Mouse (Mus musculus): ENCODE data around the gene Rasal2. TPM values are rescaled to one million over a fixed set of nuclear protein-coding genes. Genes with fewer than 3 reads are reported as not detected.

Gene Rasal2
- polyA plus RNA-seq (2012; rRNA removed) (0.51 and 0.58 TPM in 2 replicates), polyA plus RNA-seq (2014; fragmentation: Nextera tagmentation; extraction: Ambion mirVana) (1.1 and 1.5 TPM in 2 replicates)

GRCm38 (mm10) chr1:157412454-157413369 lies at the start of gene Rasal2:
Gene Rasal2 (minus strand): TSS chr1:157412595.
- H3K4me3 ChIP-seq (ENCODE audit: insufficient read depth in 1 of 2, low read depth in 2 of 2, low read length in 2 of 2) = peak within 1 kb of the TSS; percentile 77 to 78
- H3K9ac ChIP-seq (replicated peaks) = peak within 1 kb of the TSS; percentile 67
- H3K4me2 ChIP-seq (ENCODE audit: low read depth) = peak within 1 kb of the TSS; percentile 86
- H3K9me3 ChIP-seq (ENCODE audit: control insufficient read depth, low read length) = no peaks in the 10 kb centered on the region
- H3K27me3 ChIP-seq (ENCODE audit: control insufficient read depth, insufficient read depth, low read length) = no peaks in the 10 kb centered on the region
- no peak for TF ChIP-seq EP300 (IDR thresholded peaks at IDR 0.05; ENCODE audit: low read depth)
- no peak for TF ChIP-seq CTCF (IDR thresholded peaks at IDR 0.05; ENCODE audit: low read depth)
- WGBS (ENCODE audit: insufficient replicate concordance) = under 1% methylated on average over 62 of the region's 62 CpGs
- H3K36me3 ChIP-seq (replicated peaks; ENCODE audit: control insufficient read depth, insufficient read depth, low read depth) = no peaks in the 10 kb centered on the region
- DNase-seq (ENCODE audit: low read depth in 3 of 3, low spot score in 3 of 3) (peak; percentile 83 to 90 (median 89)), ATAC-seq (ENCODE audit: insufficient read depth) (peak; percentile 94)
- no peak within 1 kb of the TSS for H3K27ac ChIP-seq
- H3K4me1 ChIP-seq (replicated peaks; ENCODE audit: control insufficient read depth in 2 of 2, insufficient read depth in 2 of 2, low read length in 1 of 2) = peaks cover 0 to 4% of the 10 kb centered on the region in 2 experiments; a peak in 2 of 4 replicates

DNA sequence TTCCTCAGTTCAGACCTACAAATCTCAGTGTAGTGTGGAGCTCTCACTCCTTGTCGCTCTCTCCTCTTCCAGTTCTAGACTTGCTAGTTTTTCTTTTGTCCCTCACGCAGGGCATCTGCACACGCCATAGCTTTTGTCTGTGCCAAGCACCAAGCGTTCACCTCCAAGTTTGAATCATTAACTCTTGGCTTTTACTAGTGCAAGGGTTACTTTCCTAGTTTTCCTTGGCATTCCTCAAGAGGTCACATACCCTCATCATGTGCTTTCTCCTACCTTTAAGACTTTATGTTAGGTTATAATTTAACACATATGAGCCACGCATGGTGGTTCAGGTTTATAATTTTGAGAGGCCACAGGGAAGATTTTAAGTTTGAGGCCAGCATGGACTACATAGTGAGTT lies 48.9 kb upstream of the Rasal2 start:
- H3K4me3 ChIP-seq (ENCODE audit: insufficient read depth in 1 of 2, low read depth in 2 of 2, low read length in 2 of 2) = no peak overlapping the region
- DNase-seq (ENCODE audit: low read depth in 3 of 3, low spot score in 3 of 3) (no peak), ATAC-seq (ENCODE audit: insufficient read depth) (no peak)
- no peak overlapping the region for H3K9ac ChIP-seq (replicated peaks)
- no peak overlapping the region for H3K4me2 ChIP-seq (ENCODE audit: low read depth)
- TF ChIP-seq EP300 (IDR thresholded peaks at IDR 0.05; ENCODE audit: low read depth) = no peak
- TF ChIP-seq CTCF (IDR thresholded peaks at IDR 0.05; ENCODE audit: low read depth) = no peak
- 75% methylated on average over 5 of the region's 5 CpGs for WGBS (ENCODE audit: insufficient replicate concordance)
- no peaks in the 10 kb centered on the region for H3K36me3 ChIP-seq (replicated peaks; ENCODE audit: control insufficient read depth, insufficient read depth, low read depth)
- no peak overlapping the region for H3K27ac ChIP-seq
- peaks cover 3 to 6% of the 10 kb centered on the region in 2 experiments; a peak in 2 of 4 replicates for H3K4me1 ChIP-seq (replicated peaks; ENCODE audit: control insufficient read depth in 2 of 2, insufficient read depth in 2 of 2, low read length in 1 of 2)
- H3K27me3 ChIP-seq (ENCODE audit: control insufficient read depth, insufficient read depth, low read length) = no peaks in the 10 kb centered on the region
- no peaks in the 10 kb centered on the region for H3K9me3 ChIP-seq (ENCODE audit: control insufficient read depth, low read length)

GRCm38 (mm10) chr1:157459904-157460303 lies 47.5 kb upstream of the Rasal2 start:
- WGBS (ENCODE audit: insufficient replicate concordance) = 71% methylated on average over 5 of the region's 5 CpGs

DNA sequence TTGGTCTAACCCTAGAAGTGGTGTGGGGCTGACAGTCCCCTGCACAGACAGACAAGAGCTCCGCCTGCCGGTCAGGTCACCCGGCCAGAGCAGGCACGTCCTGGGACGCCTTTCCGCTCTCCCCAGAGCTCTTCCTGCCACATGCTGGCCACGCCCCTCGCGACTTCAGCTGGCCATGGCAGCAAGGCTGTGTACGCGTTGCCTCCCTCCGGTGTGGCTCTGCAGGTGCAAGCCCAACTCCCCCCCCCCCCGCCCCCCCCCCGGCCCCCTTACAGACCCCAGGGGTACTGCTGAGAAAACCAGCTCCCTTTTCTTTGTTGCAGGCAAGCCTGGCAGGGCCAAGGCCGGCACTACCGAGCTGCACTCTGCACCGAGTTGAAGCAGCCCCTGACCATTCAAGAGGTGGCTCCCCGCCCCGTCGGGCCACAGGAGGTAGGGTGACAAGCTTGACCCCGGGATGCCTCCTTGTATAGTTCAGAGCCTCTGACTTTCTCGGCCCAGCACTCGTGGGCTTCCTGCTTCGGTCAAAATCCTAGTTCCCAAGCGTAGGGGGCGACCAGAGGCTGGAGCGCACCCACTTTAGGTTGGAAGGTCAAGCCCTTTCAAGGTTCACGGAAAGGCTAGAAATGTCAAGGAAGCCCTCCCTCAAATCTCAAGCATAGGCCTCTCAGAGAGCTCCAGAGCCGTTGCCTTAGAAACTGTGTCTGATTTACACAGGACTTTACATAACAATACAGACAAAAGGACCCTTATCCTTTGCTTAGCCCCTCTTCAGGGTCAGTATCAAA lies 46.2 kb upstream of the Rasal2 start, which contains the start of gene Cryzl2:
Gene Cryzl2, plus strand, starts transcription at position 157 of the 788 bp plus-strand sequence.
- Histone ChIP-seq H3K36me3 (replicated peaks; ENCODE audit: control insufficient read depth, insufficient read depth, low read depth) (no peaks in the 10 kb centered on the region), H3K9me3 (ENCODE audit: control insufficient read depth, low read length) (no peaks in the 10 kb centered on the region), H3K4me2 (ENCODE audit: low read depth) (peak within 1 kb of the TSS; percentile 67), H3K4me3 (ENCODE audit: insufficient read depth in 1 of 2, low read depth in 2 of 2, low read length in 2 of 2) (peak within 1 kb of the TSS; percentile 38 to 46), H3K9ac (replicated peaks) (no peak within 1 kb of the TSS; the same call in 1 of the 2 replicates), H3K27ac (no peak within 1 kb of the TSS), H3K27me3 (ENCODE audit: control insufficient read depth, insufficient read depth, low read length) (no peaks in the 10 kb centered on the region), H3K4me1 (replicated peaks; ENCODE audit: control insufficient read depth in 2 of 2, insufficient read depth in 2 of 2, low read length in 1 of 2) (peaks cover 3 to 6% of the 10 kb centered on the region in 2 experiments; a peak in 2 of 4 replicates)
- WGBS (ENCODE audit: insufficient replicate concordance) = 11% methylated on average over 27 of the region's 29 CpGs
- DNase-seq (ENCODE audit: low read depth in 3 of 3, low spot score in 3 of 3) (peak; percentile 47 to 58 (median 58)), ATAC-seq (ENCODE audit: insufficient read depth) (peak; percentile 88)
- peak; percentile 87 for TF ChIP-seq CTCF (IDR thresholded peaks at IDR 0.05; ENCODE audit: low read depth)
- no peak for TF ChIP-seq EP300 (IDR thresholded peaks at IDR 0.05; ENCODE audit: low read depth)

More at GRCm38 (mm10) chr1:157459904-157460303, 47.5 kb upstream of the Rasal2 start:
- no peaks in the 10 kb centered on the region for H3K36me3 ChIP-seq (replicated peaks; ENCODE audit: control insufficient read depth, insufficient read depth, low read depth)
- no peaks in the 10 kb centered on the region for H3K9me3 ChIP-seq (ENCODE audit: control insufficient read depth, low read length)
- no peak overlapping the region for H3K4me3 ChIP-seq (ENCODE audit: insufficient read depth in 1 of 2, low read depth in 2 of 2, low read length in 2 of 2)
- H3K4me1 ChIP-seq (replicated peaks; ENCODE audit: control insufficient read depth in 2 of 2, insufficient read depth in 2 of 2, low read length in 1 of 2) = peaks cover 3 to 6% of the 10 kb centered on the region in 2 experiments; a peak in 2 of 4 replicates
- ATAC-seq (ENCODE audit: insufficient read depth) (no peak), DNase-seq (ENCODE audit: low read depth in 3 of 3, low spot score in 3 of 3) (no peak)
- H3K9ac ChIP-seq (replicated peaks) = no peak overlapping the region
- TF ChIP-seq CTCF (IDR thresholded peaks at IDR 0.05; ENCODE audit: low read depth) = no peak
- no peak for TF ChIP-seq EP300 (IDR thresholded peaks at IDR 0.05; ENCODE audit: low read depth)
- no peak overlapping the region for H3K4me2 ChIP-seq (ENCODE audit: low read depth)
- no peak overlapping the region for H3K27ac ChIP-seq
- H3K27me3 ChIP-seq (ENCODE audit: control insufficient read depth, insufficient read depth, low read length) = no peaks in the 10 kb centered on the region
